Mouse (Mus musculus): ENCODE results near the gene Ldlrap1.
A peak's percentile ranks its signal among the peaks of the same experiment; 100 is the strongest.

GRCm38 (mm10) chr4:134799272-134799671 is 31.4 kb upstream of the Ldlrap1 start:
- TF ChIP-seq CTCF (IDR thresholded peaks at IDR 0.05; ENCODE audit: low read depth): peak; percentile 99
- no peak for TF ChIP-seq EP300 (IDR thresholded peaks at IDR 0.05; ENCODE audit: low read depth)

Measured in liver, postnatal 0 days (tissue).